Mouse (Mus musculus): ENCODE measurements at regions not wholly inside any gene's neighbourhood (a gene's known extent, or its start where the extent isn't known, plus 50 kb on each side); places are given as distances from the start of the nearest gene placed in this dataset.

- no peak for DNase-seq
These were observed 53.2 kb downstream of the Gm815 start for GRCm38 (mm10) chr19:26938911-26939310.

- DNase-seq = no peak
These were observed 58.3 kb downstream of the Gm815 start for GRCm38 (mm10) chr19:26944006-26944405.

GRCm38 (mm10) chr19:26946562-26946961 is 60.9 kb downstream of the Gm815 start:
- DNase-seq = no peak

- DNase-seq = no peak
These were observed 62.8 kb downstream of the Gm815 start for GRCm38 (mm10) chr19:26948479-26948878.

- no peak for DNase-seq
These were observed 63.5 kb downstream of the Gm815 start for GRCm38 (mm10) chr19:26949153-26949552.

GRCm38 (mm10) chr19:26953348-26953747 is 67.7 kb downstream of the Gm815 start:
- DNase-seq = no peak

GRCm38 (mm10) chr19:26966055-26966760 is 80.5 kb downstream of the Gm815 start:
- DNase-seq = no peak

GRCm38 (mm10) chr19:26973058-26973457 is 87.4 kb downstream of the Gm815 start:
- peak; percentile 33 for DNase-seq

- no peak for DNase-seq
These were observed 88.3 kb downstream of the Gm815 start for GRCm38 (mm10) chr19:26973773-26974548.

- no peak for DNase-seq
These were observed 89.0 kb downstream of the Gm815 start for GRCm38 (mm10) chr19:26974576-26975204.

GRCm38 (mm10) chr19:26976604-26977322 is 91.1 kb downstream of the Gm815 start:
- no peak for DNase-seq

GRCm38 (mm10) chr19:26977887-26978639 is 92.4 kb downstream of the Gm815 start:
- no peak for DNase-seq

- DNase-seq = no peak
These were observed 92.9 kb downstream of the Gm815 start for GRCm38 (mm10) chr19:26978640-26979007.

- DNase-seq = no peak
These were observed 93.6 kb downstream of the Gm815 start for GRCm38 (mm10) chr19:26979322-26979721.

- DNase-seq = no peak
These were observed 101.0 kb downstream of the Gm815 start for GRCm38 (mm10) chr19:26986672-26987071.

- DNase-seq = no peak
These were observed 101.5 kb downstream of the Gm815 start for GRCm38 (mm10) chr19:26987197-26987596.

GRCm38 (mm10) chr19:26987909-26988456 is 102.3 kb downstream of the Gm815 start:
- DNase-seq = no peak

GRCm38 (mm10) chr19:26994586-26995352 is 109.1 kb downstream of the Gm815 start:
- DNase-seq = peak; percentile 26

- DNase-seq = peak; percentile 48
These were observed 113.9 kb downstream of the Gm815 start for GRCm38 (mm10) chr19:26999596-26999995.

GRCm38 (mm10) chr19:27021930-27022329 is 136.2 kb downstream of the Gm815 start:
- no peak for DNase-seq

GRCm38 (mm10) chr19:27022917-27023316 is 137.2 kb downstream of the Gm815 start:
- DNase-seq = no peak
